Mouse (Mus musculus) neural tube, embryonic 15.5 days (tissue): Measurements from ENCODE around the gene Ptbp1. TPM values are rescaled to one million over a fixed set of nuclear protein-coding genes. Genes with fewer than 3 reads are reported as not detected.

Experiments used
- ATAC-seq: fragments of 200-750 bp; cut with Nextera tagmentation; 2 replicates; pipeline ENCODE4 v1.8.0; 2017; ENCODE audit warnings: mild to moderate bottlenecking, moderate TSS enrichment, moderate library complexity; ENCODE audit not compliant: low FRiP score
- H3K27ac ChIP-seq: fragments of 300-500 bp; sonication (generic); replicated peaks from 2 replicates; pipeline ENCODE4 v1.5.1; 2015; ENCODE audit warnings: mild to moderate bottlenecking, inconsistent platforms
- H3K27me3 ChIP-seq: fragments of 300-500 bp; sonication (generic); replicated peaks from 2 replicates; pipeline ENCODE4 v1.6.1; 2015; ENCODE audit warnings: inconsistent platforms
- H3K36me3 ChIP-seq: fragments of 300-500 bp; sonication (generic); 2 replicates; pipeline ENCODE4 v1.6.1; 2015; ENCODE audit warnings: inconsistent platforms
- H3K4me1 ChIP-seq: fragments of 300-500 bp; sonication (generic); 2 replicates; pipeline ENCODE4 v1.6.1; 2015; ENCODE audit warnings: inconsistent platforms
- H3K4me2 ChIP-seq: fragments of 300-500 bp; sonication (generic); 2 replicates; pipeline ENCODE4 v1.6.1; 2015; ENCODE audit warnings: inconsistent platforms, mild to moderate bottlenecking, moderate library complexity
- H3K4me3 ChIP-seq: fragments of 300-500 bp; sonication (generic); replicated peaks from 2 replicates; pipeline ENCODE4 v1.5.1; 2015; ENCODE audit warnings: mild to moderate bottlenecking, inconsistent platforms
- H3K9ac ChIP-seq: fragments of 300-500 bp; sonication (generic); replicated peaks from 2 replicates; pipeline ENCODE4 v1.6.1; 2015; ENCODE audit warnings: mild to moderate bottlenecking, inconsistent platforms
- H3K9me3 ChIP-seq: fragments of 300-500 bp; sonication (generic); replicated peaks from 2 replicates; pipeline ENCODE4 v1.6.1; 2016; ENCODE audit warnings: inconsistent platforms
- WGBS: fragments of 180-500 bp; shearing (Covaris S2); methylation state at CpG from one replicate; pipeline ENCODE4 v1.1.7; 2015; ENCODE audit warnings: mixed read lengths; 5-methylcytosine and 5-hydroxymethylcytosine counted together
- polyA plus RNA-seq: library from polyadenylated mRNA; unstranded; fragments of >200 nt; fragmentation: Nextera tagmentation; extraction: Ambion mirVana; gene quantifications from 2 replicates; pipeline ENCODE4 v1.2.1, GENCODE M21; 2015

The Ptbp1 gene
- polyA plus RNA-seq, 1 experiment from 2014 or later: 55.8 TPM

GRCm38 (mm10) chr10:79834769-79835398 lies 19.3 kb upstream of the Ptbp1 start:
- H3K4me2 ChIP-seq: no peak overlapping the region
- H3K27me3 ChIP-seq: 0 out of 2 replicates have a peak, but pooled peaks cover 3% of the 10 kb centered on the region
- no peak overlapping the region for H3K27ac ChIP-seq
- H3K9ac ChIP-seq: no peak overlapping the region
- 27% methylated on average over 9 of the region's 9 CpGs for WGBS
- H3K36me3 ChIP-seq: no peaks in the 10 kb centered on the region
- H3K4me1 ChIP-seq: 0 out of 2 replicates have a peak, but pooled peaks cover 5% of the 10 kb centered on the region
- ATAC-seq: peak; percentile 64; the same call in 1 of the 2 replicates
- H3K9me3 ChIP-seq: no peaks in the 10 kb centered on the region
- H3K4me3 ChIP-seq: no peak overlapping the region

GRCm38 (mm10) chr10:79836918-79837317 lies 17.3 kb upstream of the Ptbp1 start:
- no peak overlapping the region for H3K4me3 ChIP-seq
- H3K36me3 ChIP-seq: no peaks in the 10 kb centered on the region
- peaks cover 19% of the 10 kb centered on the region for H3K4me1 ChIP-seq
- H3K27me3 ChIP-seq: 0 out of 2 replicates have a peak, but pooled peaks cover 3% of the 10 kb centered on the region
- H3K27ac ChIP-seq: no peak overlapping the region
- H3K9ac ChIP-seq: no peak overlapping the region
- no peak for ATAC-seq
- no peak overlapping the region for H3K4me2 ChIP-seq
- 95% methylated on average over 3 of the region's 3 CpGs for WGBS
- no peaks in the 10 kb centered on the region for H3K9me3 ChIP-seq

- ATAC-seq: no peak
- 67% methylated on average over 2 of the region's 2 CpGs for WGBS
- H3K4me1 ChIP-seq: peaks cover 22% of the 10 kb centered on the region
These were observed 16.1 kb upstream of the Ptbp1 start for GRCm38 (mm10) chr10:79838151-79838550.

GRCm38 (mm10) chr10:79840091-79840490 lies 14.1 kb upstream of the Ptbp1 start:
- Histone ChIP-seq H3K9me3 (no peaks in the 10 kb centered on the region), H3K4me3 (no peak overlapping the region), H3K27ac (peak overlapping the region; percentile 81), H3K27me3 (no peaks in the 10 kb centered on the region), H3K9ac (0 out of 2 replicates have a peak overlapping the region, but pooled peaks have one; percentile 40), H3K36me3 (no peaks in the 10 kb centered on the region), H3K4me1 (peaks cover 23% of the 10 kb centered on the region), H3K4me2 (peak overlapping the region; percentile 66)
- 93% methylated on average over 3 of the region's 3 CpGs for WGBS
- no peak for ATAC-seq

More at GRCm38 (mm10) chr10:79838151-79838550, 16.1 kb upstream of the Ptbp1 start:
- 0 out of 2 replicates have a peak, but pooled peaks cover 3% of the 10 kb centered on the region for H3K27me3 ChIP-seq
- no peaks in the 10 kb centered on the region for H3K9me3 ChIP-seq
- H3K4me3 ChIP-seq: no peak overlapping the region
- no peaks in the 10 kb centered on the region for H3K36me3 ChIP-seq
- no peak overlapping the region for H3K4me2 ChIP-seq
- H3K27ac ChIP-seq: no peak overlapping the region
- H3K9ac ChIP-seq: no peak overlapping the region

GRCm38 (mm10) chr10:79840644-79841551 lies 13.3 kb upstream of the Ptbp1 start:
- Histone ChIP-seq H3K9me3 (no peaks in the 10 kb centered on the region), H3K27ac (peak overlapping the region; percentile 81), H3K36me3 (no peaks in the 10 kb centered on the region), H3K9ac (peak overlapping the region; percentile 40), H3K27me3 (no peaks in the 10 kb centered on the region), H3K4me2 (peak overlapping the region; percentile 66), H3K4me1 (peaks cover 23% of the 10 kb centered on the region), H3K4me3 (peak overlapping the region; percentile 35)
- ATAC-seq: peak; percentile 77
- under 1% methylated on average over 24 of the region's 24 CpGs for WGBS

- H3K9ac ChIP-seq: no peak overlapping the region
- no peaks in the 10 kb centered on the region for H3K9me3 ChIP-seq
- no peak for ATAC-seq
- peak overlapping the region; percentile 18 for H3K27ac ChIP-seq
- H3K27me3 ChIP-seq: no peaks in the 10 kb centered on the region
- no peaks in the 10 kb centered on the region for H3K36me3 ChIP-seq
- H3K4me2 ChIP-seq: no peak overlapping the region
- no peak overlapping the region for H3K4me3 ChIP-seq
- peaks cover 23% of the 10 kb centered on the region for H3K4me1 ChIP-seq
- 72% methylated on average over 3 of the region's 3 CpGs for WGBS
These were observed 11.9 kb upstream of the Ptbp1 start for GRCm38 (mm10) chr10:79842322-79842721.

- no peak overlapping the region for H3K4me3 ChIP-seq
- 43% methylated on average over 6 of the region's 6 CpGs for WGBS
These were observed 10.8 kb upstream of the Ptbp1 start for GRCm38 (mm10) chr10:79843476-79843875.

GRCm38 (mm10) chr10:79846553-79846952 lies 7.7 kb upstream of the Ptbp1 start:
- WGBS: 62% methylated on average over 5 of the region's 5 CpGs
- H3K4me3 ChIP-seq: no peak overlapping the region
- no peaks in the 10 kb centered on the region for H3K9me3 ChIP-seq
- H3K4me2 ChIP-seq: no peak overlapping the region
- no peaks in the 10 kb centered on the region for H3K36me3 ChIP-seq
- H3K4me1 ChIP-seq: peaks cover 14% of the 10 kb centered on the region
- H3K27ac ChIP-seq: no peak overlapping the region
- ATAC-seq: no peak
- H3K9ac ChIP-seq: no peak overlapping the region
- no peaks in the 10 kb centered on the region for H3K27me3 ChIP-seq

More at GRCm38 (mm10) chr10:79843476-79843875, 10.8 kb upstream of the Ptbp1 start:
- Histone ChIP-seq H3K4me1 (peaks cover 23% of the 10 kb centered on the region), H3K9ac (no peak overlapping the region), H3K36me3 (no peaks in the 10 kb centered on the region), H3K27me3 (no peaks in the 10 kb centered on the region), H3K4me2 (no peak overlapping the region), H3K9me3 (no peaks in the 10 kb centered on the region), H3K27ac (no peak overlapping the region)
- no peak for ATAC-seq

- no peaks in the 10 kb centered on the region for H3K27me3 ChIP-seq
- H3K4me1 ChIP-seq: peaks cover 28% of the 10 kb centered on the region
- WGBS: 85% methylated on average over 8 of the region's 8 CpGs
- H3K4me3 ChIP-seq: no peak overlapping the region
- ATAC-seq: no peak
- no peak overlapping the region for H3K4me2 ChIP-seq
- H3K36me3 ChIP-seq: no peaks in the 10 kb centered on the region
- H3K9ac ChIP-seq: no peak overlapping the region
- H3K9me3 ChIP-seq: no peaks in the 10 kb centered on the region
- no peak overlapping the region for H3K27ac ChIP-seq
These were observed 4.1 kb upstream of the Ptbp1 start for GRCm38 (mm10) chr10:79849941-79850628.

GRCm38 (mm10) chr10:79851653-79852052 lies 2.6 kb upstream of the Ptbp1 start:
- H3K4me1 ChIP-seq: peaks cover 41% of the 10 kb centered on the region
- no peak for ATAC-seq
- H3K27ac ChIP-seq: peak overlapping the region; percentile 99
- H3K4me2 ChIP-seq: peak overlapping the region; percentile 81; the same call in 1 of the 2 replicates
- no peaks in the 10 kb centered on the region for H3K27me3 ChIP-seq
- H3K36me3 ChIP-seq: no peaks in the 10 kb centered on the region
- WGBS: 73% methylated on average over 3 of the region's 3 CpGs
- H3K9me3 ChIP-seq: no peaks in the 10 kb centered on the region
- no peak overlapping the region for H3K4me3 ChIP-seq
- H3K9ac ChIP-seq: no peak overlapping the region

- Histone ChIP-seq H3K9ac (peak overlapping the region; percentile 70; the same call in 1 of the 2 replicates), H3K9me3 (no peaks in the 10 kb centered on the region), H3K36me3 (peaks cover 3% of the 10 kb centered on the region), H3K27me3 (no peaks in the 10 kb centered on the region), H3K4me3 (0 out of 2 replicates have a peak overlapping the region, but pooled peaks have one; percentile 9), H3K4me1 (peaks cover 47% of the 10 kb centered on the region), H3K27ac (peak overlapping the region; percentile 99), H3K4me2 (peak overlapping the region; percentile 81)
- WGBS: 51% methylated on average over 9 of the region's 9 CpGs
- ATAC-seq: no peak
These were observed 2.0 kb upstream of the Ptbp1 start for GRCm38 (mm10) chr10:79852107-79852789.
